Mouse (Mus musculus): ENCODE data around the gene Imp3. TPM values are rescaled to one million over a fixed set of nuclear protein-coding genes. Genes with fewer than 3 reads are reported as not detected.

Imp3 gene
- 54.8 and 65.1 TPM in 2 replicates for polyA plus RNA-seq (2016; fragmentation: Nextera tagmentation; extraction: Ambion mirVana)

DNA sequence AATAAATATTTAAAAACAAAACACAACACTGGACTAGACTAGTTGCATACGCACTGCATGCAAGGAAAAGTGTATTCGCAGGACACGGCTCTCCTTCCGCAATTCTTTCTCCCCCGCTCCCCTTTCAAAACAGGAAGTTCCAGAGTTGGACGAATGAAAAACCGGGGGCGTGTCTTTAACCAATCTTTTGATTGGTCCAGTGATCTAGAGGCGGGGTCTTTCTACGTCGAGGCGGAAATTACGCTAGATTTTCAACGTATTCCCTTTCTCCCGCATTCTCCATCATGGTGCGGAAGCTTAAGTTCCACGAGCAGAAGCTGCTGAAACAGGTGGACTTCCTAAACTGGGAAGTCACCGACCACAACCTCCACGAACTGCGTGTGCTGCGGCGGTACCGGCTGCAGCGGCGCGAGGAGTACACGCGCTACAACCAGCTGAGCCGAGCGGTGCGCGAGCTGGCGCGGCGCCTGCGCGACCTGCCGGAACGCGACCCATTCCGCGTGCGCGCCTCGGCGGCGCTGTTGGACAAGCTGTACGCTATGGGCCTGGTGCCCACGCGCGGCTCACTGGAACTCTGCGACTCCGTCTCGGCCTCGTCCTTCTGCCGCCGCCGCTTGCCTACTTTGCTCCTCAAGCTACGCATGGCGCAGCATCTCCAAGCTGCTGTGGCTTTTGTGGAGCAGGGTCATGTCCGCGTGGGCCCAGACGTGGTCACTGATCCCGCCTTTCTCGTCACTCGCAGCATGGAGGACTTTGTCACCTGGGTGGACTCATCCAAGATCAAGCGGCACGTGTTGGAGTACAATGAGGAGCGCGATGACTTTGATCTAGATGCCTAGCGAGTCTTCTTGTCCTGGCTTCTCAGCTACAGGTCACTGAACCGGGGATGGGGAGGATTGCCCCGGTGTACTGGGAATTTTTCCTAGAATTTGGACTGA, at the start of gene Imp3:
TSS of gene Imp3 (plus strand) at position 253 of the 938 bp plus-strand sequence.
- no peaks in the 10 kb centered on the region for H3K27me3 ChIP-seq (ENCODE audit: insufficient read depth, poor library complexity, severe bottlenecking)
- peak within 1 kb of the TSS; percentile 87 for H3K4me3 ChIP-seq
- H3K4me1 ChIP-seq, result 0 out of 2 replicates have a peak, but pooled peaks cover 7% of the 10 kb centered on the region
- 0 out of 2 replicates have a peak, but pooled peaks cover 3% of the 10 kb centered on the region for H3K36me3 ChIP-seq
- no peaks in the 10 kb centered on the region for H3K9me3 ChIP-seq
- peak; percentile 96 for DNase-seq (ENCODE audit: low spot score)
- peak within 1 kb of the TSS; percentile 89 for H3K27ac ChIP-seq
- under 1% methylated on average over 73 of the region's 73 CpGs for whole genome bisulfite sequencing

DNA sequence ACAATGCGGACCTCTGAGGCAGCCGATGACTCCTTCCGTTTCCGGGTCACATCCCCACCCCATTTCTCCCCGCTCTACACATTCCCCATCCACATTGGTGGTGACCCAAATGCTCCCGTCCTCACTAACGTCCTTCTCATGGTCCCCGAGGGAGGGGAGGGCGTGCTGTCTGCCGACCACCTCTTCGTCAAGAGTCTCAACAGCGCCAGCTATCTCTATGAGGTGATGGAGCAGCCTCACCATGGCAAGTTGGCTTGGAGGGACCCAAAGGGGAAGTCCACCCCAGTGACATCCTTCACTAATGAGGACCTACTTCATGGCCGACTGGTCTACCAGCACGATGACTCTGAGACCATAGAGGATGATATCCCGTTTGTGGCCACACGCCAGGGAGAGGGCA, 49.7 kb upstream of the Imp3 start:
- H3K27me3 ChIP-seq (ENCODE audit: insufficient read depth, poor library complexity, severe bottlenecking), result peaks cover 33% of the 10 kb centered on the region
- WGBS, result 89% methylated on average over 16 of the region's 16 CpGs
- peaks cover 26% of the 10 kb centered on the region for H3K4me1 ChIP-seq
- no peaks in the 10 kb centered on the region for H3K9me3 ChIP-seq
- H3K4me3 ChIP-seq, result no peak overlapping the region
- H3K36me3 ChIP-seq, result peaks cover 83% of the 10 kb centered on the region
- DNase-seq (ENCODE audit: low spot score), result no peak
- no peak overlapping the region for H3K27ac ChIP-seq

DNA sequence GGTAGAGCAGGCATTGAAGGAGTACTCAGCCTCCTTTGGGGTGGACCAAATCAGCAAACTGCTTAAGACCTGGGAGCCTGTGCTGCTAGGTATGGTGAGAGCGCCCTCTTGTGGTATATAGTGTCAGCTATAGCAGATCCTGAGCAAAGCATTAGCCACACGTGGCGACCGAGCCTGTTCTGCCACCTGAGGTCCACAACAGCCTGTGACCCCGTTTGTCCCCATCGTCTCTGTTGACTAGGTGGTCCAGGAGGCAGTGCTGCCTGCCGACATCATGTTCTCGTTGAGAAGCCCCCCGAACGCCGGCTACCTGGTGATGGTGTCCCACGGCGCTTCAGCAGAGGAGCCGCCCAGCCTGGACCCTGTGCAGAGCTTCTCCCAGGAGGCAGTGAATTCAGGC, 47.5 kb upstream of the Imp3 start:
- peak; percentile 88 for DNase-seq (ENCODE audit: low spot score)
- Histone ChIP-seq H3K27me3 (ENCODE audit: insufficient read depth, poor library complexity, severe bottlenecking) (peaks cover 38% of the 10 kb centered on the region), H3K9me3 (no peaks in the 10 kb centered on the region), H3K36me3 (peaks cover 70% of the 10 kb centered on the region), H3K27ac (no peak overlapping the region), H3K4me3 (peak overlapping the region; percentile 33), H3K4me1 (peaks cover 43% of the 10 kb centered on the region)
- 9% methylated on average over 14 of the region's 14 CpGs for WGBS

DNA sequence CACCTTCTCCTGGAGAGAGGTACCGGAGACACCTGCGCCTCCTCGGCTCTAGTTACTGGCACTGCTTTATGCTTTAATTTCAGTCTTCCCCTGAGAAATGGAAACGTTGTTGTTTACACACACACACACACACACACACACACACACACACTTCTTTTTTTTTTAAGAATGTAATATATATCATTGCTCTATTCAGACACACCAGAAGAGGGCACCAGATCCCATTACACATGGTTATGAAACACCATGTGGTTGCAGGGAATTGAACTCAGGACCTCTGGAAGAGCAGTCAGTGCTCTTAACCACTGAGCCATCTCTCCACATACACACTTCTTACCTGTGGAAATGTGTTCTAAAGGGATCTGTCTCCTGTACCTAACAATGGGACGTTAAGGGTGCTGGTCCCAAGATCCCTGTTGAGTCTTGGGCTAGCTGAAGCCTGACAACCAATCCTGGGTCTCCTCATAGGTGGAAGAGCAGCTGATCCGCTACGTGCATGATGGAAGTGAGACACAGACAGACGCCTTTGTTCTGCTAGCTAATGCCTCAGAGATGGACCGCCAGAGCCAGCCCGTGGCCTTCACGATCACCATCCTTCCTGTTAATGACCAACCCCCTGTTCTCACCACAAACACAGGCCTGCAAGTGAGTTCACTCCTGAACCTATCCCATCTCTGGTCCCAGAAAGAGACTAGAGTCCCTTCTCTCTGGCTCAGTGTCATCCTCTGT, 46.6 kb upstream of the Imp3 start:
- H3K4me3 ChIP-seq, result no peak overlapping the region
- H3K27ac ChIP-seq, result no peak overlapping the region
- DNase-seq (ENCODE audit: low spot score), result no peak
- WGBS, result 72% methylated on average over 11 of the region's 11 CpGs
- H3K9me3 ChIP-seq, result no peaks in the 10 kb centered on the region
- peaks cover 70% of the 10 kb centered on the region for H3K36me3 ChIP-seq
- H3K4me1 ChIP-seq, result peaks cover 43% of the 10 kb centered on the region
- H3K27me3 ChIP-seq (ENCODE audit: insufficient read depth, poor library complexity, severe bottlenecking), result peaks cover 32% of the 10 kb centered on the region

DNA sequence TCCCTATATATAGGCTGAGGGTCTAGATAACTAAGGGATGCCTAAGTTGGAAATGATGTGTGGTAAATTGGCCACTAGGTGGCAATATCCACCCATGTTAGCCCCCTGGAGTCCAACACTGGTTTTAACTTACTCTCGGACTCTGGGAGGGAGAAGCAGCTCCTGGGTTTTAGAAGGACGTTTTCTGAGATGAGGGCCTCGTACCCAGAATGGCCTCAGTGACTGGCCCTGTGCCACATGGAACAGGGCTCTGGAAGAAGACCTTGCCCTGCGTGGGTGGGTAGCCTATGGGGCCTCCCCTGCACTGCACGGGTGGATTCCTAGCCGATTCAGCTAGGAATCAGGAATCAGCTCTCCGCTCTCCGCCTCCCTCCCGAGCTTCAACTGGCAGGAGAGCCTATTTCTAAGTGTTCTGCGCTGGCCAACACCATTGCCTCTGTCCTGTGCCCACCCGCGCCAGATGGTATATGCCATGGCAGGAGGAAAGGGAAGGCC, 45.7 kb upstream of the Imp3 start:
- Histone ChIP-seq H3K27me3 (ENCODE audit: insufficient read depth, poor library complexity, severe bottlenecking) (peaks cover 32% of the 10 kb centered on the region), H3K4me1 (peaks cover 43% of the 10 kb centered on the region), H3K27ac (no peak overlapping the region), H3K36me3 (peaks cover 67% of the 10 kb centered on the region), H3K4me3 (peak overlapping the region; percentile 16; the same call in 1 of the 2 replicates), H3K9me3 (no peaks in the 10 kb centered on the region)
- peak; percentile 86 for DNase-seq (ENCODE audit: low spot score)
- 32% methylated on average over 12 of the region's 12 CpGs for WGBS

DNA sequence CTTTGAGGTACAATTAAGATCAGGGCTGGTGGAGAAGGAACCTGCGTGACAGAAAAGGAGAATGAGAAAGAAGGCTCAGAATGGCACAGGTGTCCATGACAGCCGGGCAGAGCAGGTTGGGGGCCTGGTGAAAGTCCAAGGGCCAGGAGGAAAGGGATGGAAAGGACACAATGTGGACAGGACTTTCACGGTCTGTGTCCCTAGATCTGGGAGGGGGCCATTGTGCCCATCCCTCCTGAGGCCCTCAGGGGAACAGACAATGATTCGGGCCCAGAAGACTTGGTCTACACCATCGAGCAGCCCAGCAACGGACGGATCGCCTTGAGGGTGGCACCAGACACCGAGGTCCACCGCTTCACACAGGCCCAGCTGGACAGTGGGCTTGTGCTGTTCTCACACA, 45.2 kb upstream of the Imp3 start:
- no peak overlapping the region for H3K4me3 ChIP-seq
- peaks cover 32% of the 10 kb centered on the region for H3K27me3 ChIP-seq (ENCODE audit: insufficient read depth, poor library complexity, severe bottlenecking)
- DNase-seq (ENCODE audit: low spot score), result no peak
- peaks cover 67% of the 10 kb centered on the region for H3K36me3 ChIP-seq
- WGBS, result 86% methylated on average over 10 of the region's 10 CpGs
- H3K27ac ChIP-seq, result no peak overlapping the region
- no peaks in the 10 kb centered on the region for H3K9me3 ChIP-seq
- peaks cover 43% of the 10 kb centered on the region for H3K4me1 ChIP-seq

DNA sequence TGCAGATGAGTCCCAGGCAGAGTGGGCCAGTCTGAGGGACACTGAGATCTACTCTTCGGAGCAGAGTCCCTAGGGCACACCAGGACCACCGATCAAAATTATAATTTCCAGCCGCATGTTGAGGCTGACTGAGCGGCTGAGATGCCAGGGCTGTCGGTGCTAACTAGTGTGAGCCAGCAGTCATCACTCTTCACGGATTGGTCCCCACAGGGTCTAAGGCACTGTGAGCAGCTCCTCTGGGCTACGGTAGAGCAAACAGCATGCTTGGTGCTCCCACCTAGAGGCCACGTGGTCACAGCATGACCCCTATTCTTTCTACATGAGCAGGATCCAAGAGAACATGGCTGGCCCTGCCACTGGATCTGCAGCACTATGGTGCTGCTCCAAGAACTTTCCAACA, 44.0 kb upstream of the Imp3 start:
- H3K9me3 ChIP-seq, result no peaks in the 10 kb centered on the region
- H3K4me1 ChIP-seq, result peaks cover 45% of the 10 kb centered on the region
- DNase-seq (ENCODE audit: low spot score), result no peak
- H3K4me3 ChIP-seq, result no peak overlapping the region
- peak overlapping the region; percentile 37; the same call in 1 of the 2 replicates for H3K27ac ChIP-seq
- WGBS, result 60% methylated on average over 8 of the region's 8 CpGs
- H3K27me3 ChIP-seq (ENCODE audit: insufficient read depth, poor library complexity, severe bottlenecking), result peaks cover 23% of the 10 kb centered on the region
- peaks cover 66% of the 10 kb centered on the region for H3K36me3 ChIP-seq

DNA sequence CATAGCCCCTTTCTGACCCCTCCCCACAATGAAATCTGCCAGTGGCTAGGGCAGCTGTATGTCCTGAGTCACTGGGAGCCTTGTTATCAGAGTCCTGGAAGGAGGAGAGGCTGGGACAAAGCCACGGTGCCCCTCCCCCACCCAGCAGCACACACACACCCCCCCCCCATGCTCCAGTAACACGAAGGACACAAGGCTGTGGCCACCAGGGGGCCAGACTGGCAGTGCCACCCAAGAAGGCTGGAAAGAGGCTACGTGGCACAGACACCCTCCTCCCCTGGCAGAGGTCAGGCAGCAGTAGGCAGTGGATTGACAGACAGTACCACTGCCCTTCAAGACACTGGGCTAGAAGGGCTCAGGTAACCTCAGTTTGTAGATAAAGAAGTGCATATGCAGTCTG, 43.3 kb upstream of the Imp3 start:
- Histone ChIP-seq H3K27ac (peak overlapping the region; percentile 37; the same call in 1 of the 2 replicates), H3K9me3 (no peaks in the 10 kb centered on the region), H3K36me3 (peaks cover 60% of the 10 kb centered on the region), H3K4me1 (peaks cover 52% of the 10 kb centered on the region), H3K4me3 (no peak overlapping the region), H3K27me3 (ENCODE audit: insufficient read depth, poor library complexity, severe bottlenecking) (peaks cover 20% of the 10 kb centered on the region)
- no peak for DNase-seq (ENCODE audit: low spot score)
- WGBS, result 14% methylated on average over 3 of the region's 3 CpGs

DNA sequence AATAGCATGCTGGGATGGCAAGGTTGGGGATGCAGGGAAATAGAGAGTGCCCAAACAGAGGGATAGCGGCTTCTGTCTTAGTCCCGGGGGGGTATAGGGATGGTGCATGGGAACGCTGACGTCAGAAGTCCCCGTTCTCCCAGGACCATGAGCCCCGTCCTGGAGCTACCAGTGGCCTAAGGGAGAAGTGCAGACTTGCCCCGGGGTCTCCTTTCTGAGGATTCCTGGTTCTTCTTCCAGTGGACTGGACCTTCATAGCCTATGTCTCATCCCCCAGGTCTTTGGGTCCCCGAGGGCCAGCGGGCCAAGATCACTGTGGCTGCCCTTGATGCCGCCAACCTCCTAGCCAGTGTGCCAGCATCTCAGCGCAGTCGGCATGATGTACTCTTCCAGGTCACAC, 40.5 kb upstream of the Imp3 start:
- no peak overlapping the region for H3K4me3 ChIP-seq
- no peaks in the 10 kb centered on the region for H3K9me3 ChIP-seq
- H3K36me3 ChIP-seq, result peaks cover 46% of the 10 kb centered on the region
- no peak for DNase-seq (ENCODE audit: low spot score)
- peaks cover 53% of the 10 kb centered on the region for H3K4me1 ChIP-seq
- peaks cover 13% of the 10 kb centered on the region for H3K27me3 ChIP-seq (ENCODE audit: insufficient read depth, poor library complexity, severe bottlenecking)
- H3K27ac ChIP-seq, result no peak overlapping the region
- 91% methylated on average over 12 of the region's 12 CpGs for WGBS

DNA sequence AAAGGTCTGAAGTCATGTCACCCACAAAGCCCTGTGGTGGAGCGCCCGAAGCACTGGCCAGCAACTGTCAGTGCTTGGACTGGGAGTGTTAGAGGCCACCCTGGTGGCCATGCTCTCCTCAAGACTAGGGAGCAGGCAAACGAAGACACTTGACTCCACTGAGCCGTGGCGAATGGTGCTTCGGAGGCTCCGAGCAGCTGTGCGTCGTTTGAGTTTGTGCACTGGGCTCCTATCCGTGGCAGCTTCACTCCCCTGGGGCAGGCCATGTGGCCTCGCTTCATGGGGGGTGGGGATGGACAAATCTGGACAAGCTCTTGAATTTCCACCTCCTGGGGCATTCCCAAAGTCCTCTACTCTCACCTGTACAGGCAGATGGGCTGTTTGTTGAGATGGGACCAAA, 37.9 kb upstream of the Imp3 start:
- Histone ChIP-seq H3K27ac (no peak overlapping the region), H3K4me1 (peaks cover 29% of the 10 kb centered on the region)
- 84% methylated on average over 11 of the region's 11 CpGs for WGBS

DNA sequence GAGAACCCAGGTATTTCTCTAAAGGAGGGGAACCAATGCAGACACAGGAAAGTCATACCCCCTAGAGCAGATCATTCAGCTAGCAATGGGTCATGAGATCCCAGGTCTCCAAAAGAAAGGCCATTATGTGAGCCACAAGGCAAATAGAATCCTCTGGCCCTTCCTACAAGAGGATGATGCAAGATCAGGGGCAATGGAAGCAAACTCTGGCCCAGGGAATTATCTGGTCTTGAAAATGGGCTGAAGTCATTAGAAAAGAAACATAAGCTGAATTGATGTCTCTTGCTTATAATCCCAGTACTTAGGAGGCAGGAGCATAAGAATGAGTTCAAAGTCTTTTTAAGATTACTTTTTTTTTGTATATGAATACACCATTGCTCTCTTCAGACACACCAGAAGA, 37.2 kb upstream of the Imp3 start:
- Histone ChIP-seq H3K36me3 (peaks cover 29% of the 10 kb centered on the region), H3K27me3 (ENCODE audit: insufficient read depth, poor library complexity, severe bottlenecking) (no peaks in the 10 kb centered on the region), H3K27ac (no peak overlapping the region), H3K9me3 (no peaks in the 10 kb centered on the region), H3K4me3 (no peak overlapping the region), H3K4me1 (peaks cover 26% of the 10 kb centered on the region)
- DNase-seq (ENCODE audit: low spot score), result no peak

More for the DNA sequence above, 37.9 kb upstream of the Imp3 start:
- Histone ChIP-seq H3K9me3 (no peaks in the 10 kb centered on the region), H3K27me3 (ENCODE audit: insufficient read depth, poor library complexity, severe bottlenecking) (no peaks in the 10 kb centered on the region), H3K4me3 (no peak overlapping the region), H3K36me3 (peaks cover 33% of the 10 kb centered on the region)
- DNase-seq (ENCODE audit: low spot score), result no peak

DNA sequence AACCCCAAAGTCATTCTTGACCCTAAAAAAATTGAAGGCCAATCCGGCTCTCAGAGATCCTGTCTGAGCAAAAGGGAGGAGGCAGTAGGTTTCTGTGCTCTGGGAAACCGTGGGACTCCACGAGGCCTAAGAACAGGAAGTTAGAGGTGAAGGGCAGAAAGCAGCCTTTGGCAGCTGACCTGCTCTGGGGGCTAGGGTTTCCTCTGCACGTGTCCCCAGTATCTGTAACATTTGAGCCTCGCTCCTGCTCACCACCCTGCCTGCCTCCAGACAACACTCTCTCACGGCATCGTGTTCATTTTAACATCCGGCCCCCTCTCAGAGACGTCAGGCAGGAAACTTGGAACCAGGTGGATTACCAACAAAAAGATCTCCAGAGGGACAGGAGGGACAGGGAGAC, 36.7 kb upstream of the Imp3 start:
- Histone ChIP-seq H3K27me3 (ENCODE audit: insufficient read depth, poor library complexity, severe bottlenecking) (no peaks in the 10 kb centered on the region), H3K36me3 (peaks cover 24% of the 10 kb centered on the region), H3K27ac (0 out of 2 replicates have a peak overlapping the region, but pooled peaks have one; percentile 11), H3K4me3 (no peak overlapping the region), H3K9me3 (no peaks in the 10 kb centered on the region), H3K4me1 (peaks cover 26% of the 10 kb centered on the region)
- 47% methylated on average over 9 of the region's 9 CpGs for WGBS
- DNase-seq (ENCODE audit: low spot score), result no peak

DNA sequence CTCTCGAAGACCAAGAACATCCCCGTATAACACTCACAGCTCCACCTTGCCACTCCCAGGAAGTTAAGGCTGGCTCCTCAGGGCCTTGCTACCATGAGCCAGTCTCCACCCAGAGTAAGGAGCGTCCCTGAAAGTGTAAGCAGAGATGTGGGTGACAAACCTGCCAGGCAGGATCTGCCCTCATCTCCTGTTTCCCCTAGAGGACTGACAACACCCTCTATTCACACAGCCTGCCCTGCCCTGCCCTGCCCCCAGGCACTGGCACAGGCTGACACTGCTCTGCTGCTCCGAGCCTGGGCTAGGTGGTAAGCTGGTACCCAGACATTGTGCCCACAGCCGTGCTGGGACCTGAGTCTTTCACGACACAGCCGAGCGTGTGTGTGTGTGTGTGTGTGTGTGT, 36.1 kb upstream of the Imp3 start:
- H3K27me3 ChIP-seq (ENCODE audit: insufficient read depth, poor library complexity, severe bottlenecking), result no peaks in the 10 kb centered on the region
- H3K27ac ChIP-seq, result no peak overlapping the region
- WGBS, result 59% methylated on average over 8 of the region's 8 CpGs
- H3K36me3 ChIP-seq, result peaks cover 21% of the 10 kb centered on the region
- no peak overlapping the region for H3K4me3 ChIP-seq
- peaks cover 26% of the 10 kb centered on the region for H3K4me1 ChIP-seq
- DNase-seq (ENCODE audit: low spot score), result no peak
- H3K9me3 ChIP-seq, result no peaks in the 10 kb centered on the region
